Mouse (Mus musculus) stomach, postnatal 0 days (tissue): ENCODE results near the gene Tbl3.

ENCODE experiments used
- CTCF ChIP-seq: IDR thresholded peaks from 2 replicates; pipeline ENCODE4 v1.5.1; 2016; ENCODE audit warnings: antibody characterized with exemption, low read depth, mild to moderate bottlenecking, moderate library complexity
- EP300 ChIP-seq: optimal IDR thresholded peaks from 2 replicates; pipeline ENCODE3; 2016; ENCODE audit warnings: antibody characterized with exemption

- TF ChIP-seq CTCF (peak; percentile 19; the same call in 1 of the 2 replicates), EP300 (no peak)
These were observed 20.3 kb downstream of the Tbl3 start for GRCm38 (mm10) chr17:24687146-24687595.
